Mouse (Mus musculus) midbrain, embryonic 15.5 days (tissue): ENCODE measurements around the gene Mup12. TPM values are rescaled to one million over a fixed set of nuclear protein-coding genes. Genes with fewer than 3 reads are reported as not detected.
"Not testable (repeated sequence)": the region's sequence is repeated elsewhere in the genome, so short reads cannot be mapped to it uniquely, and the experiment has no call there.

ENCODE experiments used
- ATAC-seq: fragments of 200-750 bp; cut with Nextera tagmentation; replicated peaks from 2 replicates; pipeline ENCODE4 v1.8.0; 2017; ENCODE audit warnings: moderate TSS enrichment
- H3K27ac ChIP-seq: fragments of 300-500 bp; sonication (generic); 2 replicates; pipeline ENCODE4 v1.5.1; 2015; ENCODE audit warnings: mild to moderate bottlenecking, inconsistent platforms
- H3K27me3 ChIP-seq: fragments of 300-500 bp; sonication (generic); replicated peaks from 2 replicates; pipeline ENCODE4 v1.6.1; 2015; ENCODE audit warnings: inconsistent platforms
- H3K36me3 ChIP-seq: fragments of 300-500 bp; sonication (generic); replicated peaks from 2 replicates; pipeline ENCODE4 v1.6.1; 2015; ENCODE audit warnings: inconsistent platforms
- H3K4me1 ChIP-seq: fragments of 300-500 bp; sonication (generic); 2 replicates; pipeline ENCODE4 v1.6.1; 2015; ENCODE audit warnings: inconsistent platforms
- H3K4me2 ChIP-seq: fragments of 300-500 bp; sonication (generic); 2 replicates; pipeline ENCODE4 v1.6.1; 2015; ENCODE audit warnings: inconsistent platforms, mild to moderate bottlenecking, moderate library complexity
- H3K4me3 ChIP-seq: fragments of 300-500 bp; sonication (generic); 2 replicates; pipeline ENCODE4 v1.5.1; 2015; ENCODE audit warnings: mild to moderate bottlenecking, inconsistent platforms
- H3K9ac ChIP-seq: fragments of 300-500 bp; sonication (generic); 2 replicates; pipeline ENCODE4 v1.6.1; 2015; ENCODE audit warnings: mild to moderate bottlenecking, inconsistent platforms
- H3K9me3 ChIP-seq: fragments of 300-500 bp; sonication (generic); 2 replicates; pipeline ENCODE4 v1.6.1; 2016; ENCODE audit warnings: inconsistent platforms
- WGBS: fragments of 180-500 bp; shearing (Covaris S2); methylation state at CpG from one replicate; pipeline ENCODE4 v1.1.7; 2015; ENCODE audit warnings: mixed read lengths; 5-methylcytosine and 5-hydroxymethylcytosine counted together
- polyA plus RNA-seq: library from polyadenylated mRNA; unstranded; fragments of >200 nt; fragmentation: Nextera tagmentation; extraction: Ambion mirVana; gene quantifications from 2 replicates; pipeline ENCODE4 v1.2.1, GENCODE M21; 2015

Mup12 gene
- not detected in 2 replicates for polyA plus RNA-seq

- not testable (repeated sequence) for H3K4me3 ChIP-seq, H3K36me3 ChIP-seq, H3K9me3 ChIP-seq, H3K4me1 ChIP-seq, H3K4me2 ChIP-seq, H3K27me3 ChIP-seq, H3K9ac ChIP-seq, ATAC-seq, H3K27ac ChIP-seq
- 96% methylated on average over 3 of the region's 4 CpGs for WGBS
Observed at GRCm38 (mm10) chr4:60741226-60741625, at the start of gene Mup12. Gene Mup12, minus strand, starts transcription at chr4:60741326.

Other genes starting within 250 kb of the Mup12 start
- gene Mup1, start 239.4 kb downstream of the Mup12 start, polyA plus RNA-seq: not detected in 2 replicates
- gene Mup10, start 159.1 kb downstream of the Mup12 start, polyA plus RNA-seq: not detected in 2 replicates
- gene Mup11, start 78.9 kb downstream of the Mup12 start, polyA plus RNA-seq: not detected in 2 replicates
- gene Mup22, start 80.1 kb upstream of the Mup12 start, polyA plus RNA-seq: not detected in 2 replicates